Mouse (Mus musculus): ENCODE measurements at regions not wholly inside any gene's neighbourhood (a gene's known extent, or its start where the extent isn't known, plus 50 kb on each side); places are given as distances from the start of the nearest gene placed in this dataset.
"Not testable (repeated sequence)": the region's sequence is repeated elsewhere in the genome, so short reads cannot be mapped to it uniquely, and the experiment has no call there.

DNA sequence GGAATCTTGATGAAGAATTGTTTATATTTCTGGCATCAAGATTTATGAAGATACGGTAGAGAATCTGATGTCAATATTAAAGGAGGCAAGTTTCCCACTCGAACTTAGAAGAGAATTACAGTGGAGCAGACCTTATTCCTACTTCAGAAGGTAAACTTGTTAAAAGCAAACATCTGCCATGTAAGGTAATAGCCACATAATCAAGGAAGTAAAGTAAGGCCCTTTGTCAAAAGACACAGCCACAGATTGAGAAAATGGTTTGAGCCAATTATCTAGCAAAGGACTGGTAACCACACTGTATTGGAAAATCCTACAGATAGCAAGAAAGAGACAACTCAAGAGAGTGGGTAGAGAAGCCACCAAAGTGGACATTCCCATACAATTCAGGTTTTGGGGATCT lies 111.4 kb upstream of the Gm5148 start:
- POLR2A ChIA-PET, result no interaction called here
- CTCF ChIA-PET, result no interaction called here

- ChIA-PET CTCF (no interaction called here), POLR2A (interaction anchor here in 1 of 4 experiments (0.6 kb wide), 1 partner anchor 148 kb away, joined by 3 read pairs; no protein-coding TSS in a partner anchor)
Measured at GRCm38 (mm10) chr3:37835135-37835534, 110.8 kb upstream of the Gm5148 start.

DNA sequence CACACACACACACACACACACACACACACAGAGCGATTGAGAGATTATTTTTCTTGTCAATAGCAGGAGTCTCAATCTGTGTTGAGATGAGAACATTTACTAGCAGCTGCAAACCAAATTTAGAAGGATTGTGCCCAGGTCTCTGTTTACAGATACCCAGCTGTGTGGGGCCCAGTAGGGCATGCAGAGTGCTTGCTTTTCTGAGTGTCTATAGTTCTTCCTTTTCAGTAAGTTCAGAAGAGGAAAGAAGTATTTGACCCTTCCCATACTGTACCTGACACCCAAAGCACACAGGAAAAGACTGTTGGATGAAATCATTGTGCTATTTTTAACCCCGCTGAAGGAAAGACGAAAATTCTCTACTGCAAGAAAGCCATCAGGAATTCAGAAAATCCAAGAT lies 110.3 kb upstream of the Gm5148 start:
- ChIA-PET POLR2A (interaction anchor here in 1 of 4 experiments (0.6 kb wide), 1 partner anchor 147 kb away, joined by 3 read pairs; no protein-coding TSS in a partner anchor), CTCF (no interaction called here)

- ChIA-PET POLR2A (interaction anchor here in 1 of 4 experiments (0.7 to 1.3 kb wide), 2 partner anchors 9 to 53 kb away, joined by 3 to 4 read pairs; no protein-coding TSS in a partner anchor), CTCF (no interaction called here)
Measured at GRCm38 (mm10) chr3:37833387-37833786, 109.1 kb upstream of the Gm5148 start.

GRCm38 (mm10) chr3:37827546-37827945 lies 103.3 kb upstream of the Gm5148 start:
- ChIA-PET POLR2A (no interaction called here), CTCF (no interaction called here)

- CTCF ChIA-PET, result interaction anchor here in 1 of 4 experiments (0.6 kb wide), 1 partner anchor 8 kb away, joined by 3 read pairs; no protein-coding TSS in a partner anchor
- POLR2A ChIA-PET, result interaction anchor here in 1 of 4 experiments (1.1 kb wide), 1 partner anchor 154 kb away, joined by 3 read pairs; no protein-coding TSS in a partner anchor
Measured at GRCm38 (mm10) chr3:37825602-37826001, 101.3 kb upstream of the Gm5148 start.

DNA sequence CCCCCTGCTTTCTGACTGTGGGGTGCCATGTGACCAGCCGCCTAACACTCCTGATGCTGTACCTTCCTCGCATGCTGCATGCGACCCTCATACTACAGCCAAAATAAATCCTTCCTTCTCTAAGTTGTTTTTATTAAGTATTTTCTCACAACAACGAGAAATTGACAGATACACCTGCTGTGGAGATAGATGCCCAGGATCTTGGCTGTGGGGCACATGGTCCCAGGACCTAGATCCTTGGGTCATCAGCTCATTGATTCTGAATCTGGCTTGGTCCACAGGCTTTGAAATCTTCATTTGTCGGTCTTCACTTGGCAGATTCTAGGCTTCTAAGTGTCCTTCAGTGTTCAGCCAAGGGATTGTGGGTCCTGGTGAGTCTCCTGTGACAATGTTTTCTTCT lies 100.4 kb upstream of the Gm5148 start:
- ChIA-PET POLR2A (interaction anchor here in 1 of 4 experiments (0.5 to 1.1 kb wide), 2 partner anchors 9 to 155 kb away, joined by 3 to 4 read pairs; no protein-coding TSS in a partner anchor), CTCF (no interaction called here)

DNA sequence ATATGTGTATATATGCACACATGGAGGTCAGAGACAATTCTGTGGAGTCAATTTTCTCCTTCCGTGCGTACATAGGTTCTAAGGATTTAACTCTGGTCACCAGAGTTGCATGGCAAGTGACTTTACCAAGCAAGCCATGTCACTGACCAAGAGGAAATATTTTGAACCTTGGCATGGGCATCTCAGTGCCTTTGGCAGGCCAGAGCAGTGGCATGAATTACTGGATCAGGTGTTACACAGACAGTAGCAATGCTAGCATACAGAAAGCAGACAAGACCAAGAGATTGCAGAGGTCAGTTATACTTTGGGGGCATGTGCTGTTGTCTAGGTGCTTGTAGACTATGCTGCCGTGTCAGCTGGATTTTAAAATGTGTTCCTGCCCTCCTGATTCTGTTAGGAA lies 95.2 kb upstream of the Gm5148 start:
- POLR2A ChIA-PET, result no interaction called here

GRCm38 (mm10) chr3:37817434-37817805 lies 93.1 kb upstream of the Gm5148 start:
- ChIA-PET POLR2A (interaction anchor here in 2 of 4 experiments (0.6 kb wide), 2 partner anchors 77 to 132 kb away, joined by 3 read pairs; no protein-coding TSS in a partner anchor), CTCF (interaction anchor here in 2 of 4 experiments (0.6 to 0.8 kb wide), 3 partner anchors 8 to 587 kb away, joined by 3 read pairs; no protein-coding TSS in a partner anchor)

More for the DNA sequence above, 95.2 kb upstream of the Gm5148 start:
- CTCF ChIA-PET, result no interaction called here

DNA sequence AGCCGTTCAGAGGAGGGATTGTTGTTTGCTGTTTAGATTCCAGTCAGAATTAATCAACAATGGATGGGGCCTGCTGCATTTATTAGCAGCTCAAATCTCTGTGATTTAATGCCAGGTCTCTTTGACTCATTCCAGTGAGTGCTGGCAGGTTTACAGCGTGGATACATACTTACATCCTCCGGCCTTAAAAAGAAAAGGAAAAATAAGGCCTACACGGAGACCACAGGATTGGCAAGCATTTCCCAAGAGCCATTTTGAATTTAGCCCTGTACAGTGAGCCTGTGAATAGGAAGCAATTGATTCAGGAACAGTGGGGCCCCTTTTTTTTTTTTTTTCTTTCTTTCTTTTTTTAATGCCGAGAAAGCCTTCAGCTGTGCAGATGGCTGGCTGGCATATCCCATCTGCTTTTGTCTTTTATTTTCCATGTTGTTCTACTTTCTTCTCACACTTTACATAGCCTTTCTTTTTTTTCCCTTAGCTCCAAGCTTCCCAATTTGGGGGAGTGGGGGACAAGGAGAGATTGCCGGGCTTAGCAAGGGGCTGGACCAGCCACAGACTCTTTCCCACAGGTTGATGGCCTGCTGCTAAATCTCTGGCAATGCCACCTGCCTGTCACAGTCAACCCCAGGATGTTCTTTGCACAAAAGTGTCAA lies 92.6 kb upstream of the Gm5148 start:
- POLR2A ChIA-PET, result interaction anchor here in 3 of 4 experiments (0.6 kb wide), 3 partner anchors 76 to 300 kb away, joined by 3 to 9 read pairs (median 3); no protein-coding TSS in a partner anchor
- CTCF ChIA-PET, result interaction anchor here in 2 of 4 experiments (0.6 to 0.8 kb wide), 3 partner anchors 9 to 587 kb away, joined by 3 read pairs; no protein-coding TSS in a partner anchor

- ChIA-PET POLR2A (interaction anchor here in 1 of 4 experiments (0.7 kb wide), 1 partner anchor 776 kb away, joined by 3 read pairs; no protein-coding TSS in a partner anchor), CTCF (interaction anchor here in 1 of 4 experiments (0.7 kb wide), 1 partner anchor 301 kb away, joined by 3 read pairs; no protein-coding TSS in a partner anchor)
Measured at GRCm38 (mm10) chr3:37815771-37816170, 91.5 kb upstream of the Gm5148 start.

GRCm38 (mm10) chr3:37812936-37813335 lies 88.6 kb upstream of the Gm5148 start:
- POLR2A ChIA-PET, result interaction anchor here in 1 of 4 experiments (0.6 kb wide), 1 partner anchor 1008 kb away, joined by 3 read pairs; no protein-coding TSS in a partner anchor
- CTCF ChIA-PET, result interaction anchor here in 1 of 4 experiments (0.7 kb wide), 1 partner anchor 40 kb away, joined by 4 read pairs; no protein-coding TSS in a partner anchor

DNA sequence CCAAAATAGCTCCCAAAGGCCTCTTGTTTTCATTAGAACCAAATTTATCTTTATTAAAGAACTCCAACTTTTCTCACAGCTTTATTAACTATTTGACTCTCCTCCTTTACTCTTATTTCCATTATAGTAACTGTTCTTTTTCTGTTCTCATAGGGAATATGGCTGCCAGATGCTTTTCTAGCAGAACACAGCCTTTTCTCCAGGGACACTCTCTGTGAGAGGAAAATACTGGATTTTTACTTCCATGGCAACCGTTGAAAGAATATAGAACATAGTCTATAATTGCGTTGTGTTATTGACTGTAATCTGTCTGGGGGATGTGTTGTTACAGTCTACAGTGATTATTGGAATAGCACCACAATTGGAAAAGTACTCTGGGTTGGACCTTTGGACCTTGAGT lies 87.1 kb upstream of the Gm5148 start:
- CTCF ChIA-PET, result no interaction called here
- POLR2A ChIA-PET, result no interaction called here

GRCm38 (mm10) chr3:37810763-37811162 lies 86.5 kb upstream of the Gm5148 start:
- CTCF ChIA-PET, result no interaction called here

DNA sequence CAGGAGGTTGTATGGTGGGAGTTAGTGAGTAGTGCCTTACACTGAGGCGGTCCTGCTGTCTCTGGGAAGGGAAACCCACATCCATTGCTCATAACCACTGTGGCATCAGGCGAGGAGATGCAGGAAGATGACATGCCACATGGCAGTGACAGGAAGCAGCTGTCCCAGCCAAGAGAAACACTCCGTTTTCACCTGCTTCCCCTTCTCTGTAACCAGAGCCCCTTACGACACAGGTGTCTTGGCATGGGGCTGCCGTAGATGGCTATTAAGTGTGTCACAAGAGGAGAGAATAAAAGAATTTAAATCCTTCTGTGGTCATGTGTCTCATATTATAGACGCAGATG lies 81.5 kb upstream of the Gm5148 start:
- CTCF ChIA-PET, result no interaction called here
- POLR2A ChIA-PET, result interaction anchor here in 1 of 4 experiments (1.0 kb wide), 1 partner anchor 10 kb away, joined by 3 read pairs; no protein-coding TSS in a partner anchor

More at GRCm38 (mm10) chr3:37810763-37811162, 86.5 kb upstream of the Gm5148 start:
- POLR2A ChIA-PET, result no interaction called here

- POLR2A ChIA-PET, result interaction anchor here in 1 of 4 experiments (1.0 kb wide), 1 partner anchor 10 kb away, joined by 3 read pairs; no protein-coding TSS in a partner anchor
- CTCF ChIA-PET, result no interaction called here
Measured at GRCm38 (mm10) chr3:37804941-37805804, 80.9 kb upstream of the Gm5148 start.

- CTCF ChIA-PET, result no interaction called here
- POLR2A ChIA-PET, result no interaction called here
Measured at GRCm38 (mm10) chr3:37804261-37804660, 80.0 kb upstream of the Gm5148 start.

DNA sequence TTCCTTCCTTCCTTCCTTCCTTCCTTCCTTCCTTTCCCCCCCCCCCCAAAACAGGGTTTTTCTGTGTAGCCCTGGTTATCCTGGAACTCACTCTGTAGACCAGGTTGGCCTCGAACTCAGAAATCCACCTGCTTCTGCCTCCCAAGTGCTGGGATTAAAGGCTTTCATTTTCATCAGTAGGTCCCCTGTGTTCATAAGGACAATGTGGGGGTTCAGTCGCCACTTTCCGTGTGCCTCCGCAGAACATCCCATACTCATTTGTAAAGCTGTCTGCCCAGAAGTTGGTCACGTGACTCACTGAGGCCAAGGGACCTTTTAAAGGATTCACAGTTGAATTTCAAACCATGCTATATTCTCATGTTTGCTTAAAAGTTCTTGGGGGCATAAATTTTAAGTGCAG lies 79.5 kb upstream of the Gm5148 start:
- CTCF ChIA-PET, POLR2A ChIA-PET: not testable (repeated sequence)

DNA sequence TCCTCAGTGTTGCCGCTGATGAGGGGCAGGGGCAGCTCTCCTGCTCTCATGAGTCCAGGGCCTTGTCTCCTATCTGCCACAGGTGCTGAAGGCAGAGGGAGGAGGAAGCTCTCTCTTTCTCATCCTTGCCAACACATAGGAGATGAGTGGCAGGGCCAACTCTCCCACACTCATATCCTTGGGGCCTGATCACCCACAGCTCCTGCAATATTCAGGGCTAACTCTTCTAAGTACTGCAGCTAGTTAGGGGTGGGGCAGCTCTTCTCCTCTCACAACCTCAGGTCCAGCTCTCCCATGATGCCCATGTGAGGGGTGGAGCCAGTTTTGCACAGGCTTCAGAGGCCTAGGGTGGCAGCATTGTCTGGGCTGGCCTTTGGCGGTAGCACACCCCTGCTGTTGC lies 77.3 kb upstream of the Gm5148 start:
- POLR2A ChIA-PET, result no interaction called here
- CTCF ChIA-PET, result no interaction called here

DNA sequence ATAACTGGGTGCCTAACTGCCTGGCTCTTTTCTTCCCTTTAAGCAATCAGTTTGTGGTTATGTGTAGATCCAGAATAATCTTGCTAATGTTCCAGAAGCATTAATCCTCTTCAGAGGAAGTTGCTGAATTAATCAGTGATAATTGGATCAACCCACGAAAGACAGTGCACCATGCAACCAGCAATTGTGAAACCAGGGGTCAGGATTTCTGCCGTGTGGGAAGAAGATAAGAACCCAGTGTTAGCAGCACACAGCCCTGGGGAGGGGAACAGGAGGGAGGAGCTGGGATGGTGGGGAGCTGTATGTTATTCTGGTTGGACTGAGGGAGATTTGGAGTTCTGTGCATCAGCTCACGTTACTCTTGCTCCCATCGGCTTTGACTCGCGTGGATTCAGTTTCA lies 75.5 kb upstream of the Gm5148 start:
- CTCF ChIA-PET, result no interaction called here
- POLR2A ChIA-PET, result no interaction called here

Measured in embryonic stem cell, embryonic (primary cell).